Mouse (Mus musculus) small intestine, adult 2 months (tissue): Measurements from ENCODE around the gene Sec24c.

Experiments used
- CTCF ChIP-seq: fragments of 200-500 bp; IDR thresholded peaks from 2 replicates; pipeline ENCODE4 v1.5.1; 2012; ENCODE audit warnings: low read depth, mild to moderate bottlenecking, control low read depth, inconsistent platforms, low read length, moderate library complexity, mixed read lengths; ENCODE audit not compliant: insufficient replicate concordance, insufficient read length; ENCODE audit errors: extremely low read depth
- POLR2A ChIP-seq: fragments of 200-500 bp; IDR thresholded peaks from 2 replicates; pipeline ENCODE4 v1.6.1; 2012; ENCODE audit warnings: low read depth, mild to moderate bottlenecking, control low read depth, inconsistent platforms, low read length, moderate library complexity

- TF ChIP-seq POLR2A (no peak), CTCF (no peak)
Observed at GRCm38 (mm10) chr14:20719767-20720166, 45.7 kb downstream of the Sec24c start.
